Mouse (Mus musculus) liver, embryonic 14.5 days (tissue): ENCODE results near the gene Fabp1. TPM values are rescaled to one million over a fixed set of nuclear protein-coding genes. Genes with fewer than 3 reads are reported as not detected.

ENCODE experiments used
- ATAC-seq: fragments of 200-750 bp; cut with Nextera tagmentation; 2 replicates; pipeline ENCODE4 v1.8.0; 2017; ENCODE audit warnings: moderate number of reproducible peaks, mild to moderate bottlenecking, moderate library complexity; ENCODE audit not compliant: insufficient read depth
- DNase-seq, 3 experiments: peaks; one replicate each; pipeline ENCODE4 v3.0.0-alpha.2; 2012 to 2013; ENCODE audit warnings: low read depth in 3 of 3, low spot score in 3 of 3
- H3K27ac ChIP-seq: fragments of 300-500 bp; sonication (generic); 2 replicates; pipeline ENCODE4 v1.5.1; 2014; ENCODE audit warnings: moderate library complexity, mild to moderate bottlenecking, control low read depth, inconsistent platforms
- H3K27me3 ChIP-seq: fragments of 300-500 bp; sonication (generic); 2 replicates; pipeline ENCODE4 v1.6.1; 2014; ENCODE audit warnings: mild to moderate bottlenecking, low read length, moderate library complexity; ENCODE audit not compliant: control insufficient read depth, insufficient read depth
- H3K36me3 ChIP-seq: fragments of 300-500 bp; sonication (generic); replicated peaks from 2 replicates; pipeline ENCODE4 v1.6.1; 2014; ENCODE audit warnings: low read depth; ENCODE audit not compliant: control insufficient read depth, insufficient read depth
- H3K4me1 ChIP-seq, 2 experiments: fragments of 200-500 bp in 1 of 2; fragments of 300-500 bp in 1 of 2; sonication (generic) in 1 of 2; replicated peaks; 2 replicates each; pipeline ENCODE4 v1.6.1; 2012 to 2014; ENCODE audit warnings: antibody characterized with exemption in 1 of 2, inconsistent platforms in 1 of 2, low read length in 1 of 2; ENCODE audit not compliant: control insufficient read depth in 2 of 2, insufficient read depth in 2 of 2
- H3K4me2 ChIP-seq: fragments of 300-500 bp; sonication (generic); 2 replicates; pipeline ENCODE4 v1.6.1; 2014; ENCODE audit warnings: low read depth, mild to moderate bottlenecking, control low read depth, moderate library complexity
- H3K4me3 ChIP-seq, 2 experiments: fragments of 200-500 bp in 1 of 2; fragments of 300-500 bp in 1 of 2; sonication (generic) in 1 of 2; 2 replicates each; pipeline ENCODE4 v1.5.1; 2012 to 2014; ENCODE audit warnings: low read depth in 2 of 2, low read length in 2 of 2, mild to moderate bottlenecking in 2 of 2, control low read depth in 1 of 2, inconsistent platforms in 1 of 2, moderate library complexity in 1 of 2; ENCODE audit not compliant: insufficient read depth in 1 of 2
- H3K9ac ChIP-seq: fragments of 300-500 bp; sonication (generic); replicated peaks from 2 replicates; pipeline ENCODE4 v1.6.1; 2014; ENCODE audit warnings: mild to moderate bottlenecking, control low read depth, moderate library complexity
- H3K9me3 ChIP-seq: fragments of 300-500 bp; sonication (generic); 2 replicates; pipeline ENCODE4 v1.6.1; 2016; ENCODE audit warnings: low read length, mixed read lengths; ENCODE audit not compliant: control insufficient read depth
- CTCF ChIP-seq: IDR thresholded peaks from 2 replicates; pipeline ENCODE4 v1.5.1; 2016; ENCODE audit warnings: antibody characterized with exemption, low read depth, control low read depth
- EP300 ChIP-seq: IDR thresholded peaks from 2 replicates; pipeline ENCODE4 v1.6.1; 2016; ENCODE audit warnings: antibody characterized with exemption, low read depth
- WGBS: fragments of 180-500 bp; shearing (Covaris S2); extraction: QIAGEN DNeasy Blood & Tissue Kit; methylation state at CpG from one replicate; pipeline ENCODE4 v1.1.7; 2014; ENCODE audit not compliant: insufficient replicate concordance; 5-methylcytosine and 5-hydroxymethylcytosine counted together
- polyA plus RNA-seq, 2 experiments: library from polyadenylated mRNA; depleted of rRNA in 1 of 2; stranded (reverse) in 1 of 2; unstranded in 1 of 2; fragments of >200 nt; fragmentation: Nextera tagmentation in 1 of 2; extraction: Ambion mirVana in 1 of 2; gene quantifications; 2 replicates each; pipeline versions ENCODE4 v1.2.1 to v1.2.3; 2012 to 2014

The Fabp1 gene
- polyA plus RNA-seq, 2 experiments: 179 to 360 TPM

DNA sequence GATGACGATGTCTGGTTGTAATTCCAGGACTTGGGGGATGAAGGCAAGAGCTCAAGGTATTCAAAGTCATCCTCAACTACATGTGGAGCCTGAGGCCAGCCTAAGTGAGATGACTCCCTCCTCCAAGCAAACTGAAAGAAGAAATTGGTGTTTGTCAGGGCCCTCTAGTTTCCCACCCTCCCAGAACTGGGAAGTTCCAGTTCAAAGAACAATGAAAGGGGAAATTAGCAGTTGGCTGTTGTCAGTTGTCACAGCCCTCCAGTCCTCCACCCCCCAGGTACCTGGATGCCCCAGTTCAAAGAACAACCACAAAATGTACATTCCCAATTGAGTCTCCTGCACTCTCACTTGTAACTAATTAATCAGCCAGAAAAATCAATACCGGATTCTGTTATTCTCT lies 9.1 kb downstream of the Fabp1 start:
- no peak for DNase-seq
- H3K4me3 ChIP-seq: no peak overlapping the region
- ATAC-seq: no peak
- H3K4me2 ChIP-seq: no peak overlapping the region
- H3K9me3 ChIP-seq: no peaks in the 10 kb centered on the region
- H3K27ac ChIP-seq: no peak overlapping the region
- no peaks in the 10 kb centered on the region for H3K27me3 ChIP-seq
- no peaks in the 10 kb centered on the region for H3K36me3 ChIP-seq
- no peak for TF ChIP-seq EP300
- no peak for TF ChIP-seq CTCF
- peaks cover 0 to 2% of the 10 kb centered on the region in 2 experiments; a peak in 1 of 4 replicates for H3K4me1 ChIP-seq
- 51% methylated on average over 2 of the region's 2 CpGs for whole genome bisulfite sequencing
- H3K9ac ChIP-seq: no peak overlapping the region

DNA sequence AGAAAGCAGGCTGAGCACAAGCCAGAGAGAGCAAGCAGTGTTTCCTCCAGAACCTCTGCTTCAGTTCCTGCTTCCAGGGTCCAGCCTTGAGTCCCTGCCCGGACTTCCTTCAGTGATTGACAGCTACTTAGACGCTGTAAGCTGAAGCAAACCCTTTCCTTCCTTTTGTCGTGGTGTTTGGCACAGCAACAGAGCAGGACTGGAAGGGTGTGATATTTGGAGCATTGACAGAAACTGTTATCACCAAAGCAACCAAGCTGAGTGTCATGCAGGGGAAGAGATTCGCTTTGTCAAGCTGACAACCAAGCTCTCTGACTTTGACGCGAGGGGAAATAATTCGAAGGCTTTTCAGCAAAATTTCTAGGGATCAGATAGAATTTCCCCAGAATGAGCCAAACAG lies 12.3 kb downstream of the Fabp1 start:
- no peak overlapping the region for H3K4me3 ChIP-seq
- H3K36me3 ChIP-seq: no peaks in the 10 kb centered on the region
- no peak overlapping the region for H3K4me2 ChIP-seq
- 42% methylated on average over 7 of the region's 7 CpGs for WGBS
- TF ChIP-seq CTCF (no peak), EP300 (no peak)
- DNase-seq (no peak), ATAC-seq (no peak)
- no peaks in the 10 kb centered on the region for H3K27me3 ChIP-seq
- H3K4me1 ChIP-seq: peaks cover 0 to 2% of the 10 kb centered on the region in 2 experiments; a peak in 1 of 4 replicates
- H3K9ac ChIP-seq: no peak overlapping the region
- H3K27ac ChIP-seq: no peak overlapping the region
- H3K9me3 ChIP-seq: no peaks in the 10 kb centered on the region

DNA sequence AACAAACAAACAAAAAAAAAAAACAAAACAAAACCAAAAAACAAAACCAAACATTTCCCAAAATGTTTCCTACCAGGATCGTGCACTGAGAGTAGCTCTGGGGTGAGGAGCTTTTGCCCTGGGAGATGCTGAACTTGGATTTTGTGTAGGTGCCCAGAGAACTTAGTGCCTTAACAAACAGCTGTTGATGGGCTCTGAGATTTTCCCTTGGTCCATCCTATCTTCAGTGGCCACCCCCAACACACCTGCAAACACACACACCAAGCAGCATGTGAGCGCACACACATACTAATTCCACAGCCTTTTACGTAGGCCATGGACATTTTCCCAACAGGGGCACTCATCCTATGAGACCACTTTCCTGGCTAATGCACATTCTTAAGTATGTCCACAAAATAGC lies 12.8 kb downstream of the Fabp1 start:
- no peak overlapping the region for H3K4me2 ChIP-seq
- H3K4me3 ChIP-seq: no peak overlapping the region
- H3K27ac ChIP-seq: no peak overlapping the region
- no peak for DNase-seq
- TF ChIP-seq CTCF: no peak
- TF ChIP-seq EP300: no peak
- H3K36me3 ChIP-seq: no peaks in the 10 kb centered on the region
- 80% methylated on average over 3 of the region's 3 CpGs for WGBS
- peaks cover 0 to 2% of the 10 kb centered on the region in 2 experiments; a peak in 1 of 4 replicates for H3K4me1 ChIP-seq
- no peak overlapping the region for H3K9ac ChIP-seq
- H3K27me3 ChIP-seq: no peaks in the 10 kb centered on the region
- H3K9me3 ChIP-seq: no peaks in the 10 kb centered on the region
- ATAC-seq: no peak

DNA sequence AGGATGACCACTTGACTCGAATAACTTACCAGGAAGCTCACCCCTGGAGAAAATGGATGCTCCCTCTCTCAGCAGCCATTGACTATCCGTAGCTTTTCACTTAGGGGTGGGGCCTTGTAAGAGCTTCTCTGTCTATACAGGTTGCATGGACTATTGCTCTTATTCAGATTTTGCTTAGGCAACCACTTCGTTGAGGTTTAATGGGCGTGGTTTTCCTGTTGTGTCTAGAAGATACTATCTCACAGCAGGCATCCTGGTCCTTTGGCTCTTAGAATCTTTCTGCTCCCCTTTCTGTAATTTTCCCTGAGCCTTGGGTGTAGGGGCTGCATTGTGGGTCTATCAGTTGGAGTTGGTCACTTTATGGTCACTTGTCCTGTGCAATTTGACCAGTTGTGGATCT lies 21.9 kb downstream of the Fabp1 start:
- Histone ChIP-seq H3K27me3 (no peaks in the 10 kb centered on the region), H3K9ac (no peak overlapping the region), H3K4me2 (no peak overlapping the region), H3K36me3 (no peaks in the 10 kb centered on the region), H3K27ac (no peak overlapping the region), H3K4me1 (0 out of 4 replicates have a peak, but pooled peaks cover 0 to 5% of the 10 kb centered on the region in 2 experiments), H3K4me3 (no peak overlapping the region), H3K9me3 (no peaks in the 10 kb centered on the region)
- WGBS: 41% methylated on average over 4 of the region's 4 CpGs
- TF ChIP-seq CTCF: no peak
- TF ChIP-seq EP300: no peak
- no peak for ATAC-seq
- no peak for DNase-seq

DNA sequence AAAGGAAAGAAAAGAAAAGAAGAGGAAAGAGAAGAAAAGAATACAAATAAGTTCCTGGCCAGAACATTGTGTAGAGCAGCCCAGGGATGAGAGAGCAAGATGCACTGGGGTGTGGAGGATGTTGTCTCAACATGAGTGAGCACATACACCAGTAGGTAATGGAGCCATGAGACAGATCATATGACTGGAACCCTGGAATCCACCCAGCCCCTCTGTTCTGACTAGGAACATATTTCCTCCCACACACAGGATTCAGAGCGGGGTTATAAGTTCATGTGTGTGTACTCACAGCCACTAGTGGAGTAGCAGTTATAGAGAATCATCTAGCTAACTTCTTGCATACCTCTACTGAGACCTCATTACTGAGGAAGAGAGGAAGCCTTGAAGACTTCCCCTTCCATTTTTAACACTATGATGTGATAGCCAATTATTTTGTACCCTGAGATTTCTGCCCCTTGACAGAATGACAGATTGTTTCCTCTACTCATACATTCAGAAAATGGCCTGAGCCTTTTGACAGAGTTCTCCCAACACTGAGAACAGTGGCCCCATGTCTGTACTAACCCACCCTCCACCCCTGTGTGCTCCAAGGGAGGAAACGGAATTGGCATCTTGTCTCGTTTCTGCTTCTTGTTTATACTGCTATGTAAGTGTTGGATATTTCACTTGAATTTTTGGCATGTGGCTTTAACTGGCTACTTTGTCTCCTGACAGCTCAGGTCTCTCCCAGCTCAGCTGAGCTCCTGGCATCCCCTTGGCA lies 24.7 kb downstream of the Fabp1 start:
- TF ChIP-seq CTCF (no peak), EP300 (no peak)
- Histone ChIP-seq H3K36me3 (no peaks in the 10 kb centered on the region), H3K4me3 (no peak overlapping the region), H3K4me1 (peaks cover 0 to 5% of the 10 kb centered on the region in 2 experiments; a peak in 1 of 4 replicates), H3K4me2 (no peak overlapping the region), H3K27me3 (no peaks in the 10 kb centered on the region), H3K9ac (no peak overlapping the region), H3K27ac (no peak overlapping the region), H3K9me3 (no peaks in the 10 kb centered on the region)
- WGBS: 35% methylated on average over 3 of the region's 3 CpGs
- no peak for ATAC-seq
- DNase-seq: no peak
